Mouse (Mus musculus): ENCODE measurements around the gene Fam178b. TPM values are rescaled to one million over a fixed set of nuclear protein-coding genes. Genes with fewer than 3 reads are reported as not detected.

Gene Fam178b
- polyA plus RNA-seq, 1 experiment from 2014 or later = 0.15 TPM

GRCm38 (mm10) chr1:36615188-36615587 is 67.8 kb downstream of the Fam178b start:
- no peak overlapping the region for H3K4me3 ChIP-seq (replicated peaks)
- H3K4me1 ChIP-seq (replicated peaks) = no peaks in the 10 kb centered on the region
- H3K36me3 ChIP-seq = no peaks in the 10 kb centered on the region
- H3K9ac ChIP-seq = no peak overlapping the region
- no peak overlapping the region for H3K4me2 ChIP-seq
- no peaks in the 10 kb centered on the region for H3K9me3 ChIP-seq (replicated peaks)
- H3K27ac ChIP-seq = no peak overlapping the region
- 84% methylated on average over 8 of the region's 8 CpGs for WGBS (ENCODE audit: insufficient replicate concordance)
- DNase-seq (no peak), ATAC-seq (ENCODE audit: low read depth) (no peak)
- 0 out of 2 replicates have a peak, but pooled peaks cover 3% of the 10 kb centered on the region for H3K27me3 ChIP-seq

GRCm38 (mm10) chr1:36614584-36614983 is 68.4 kb downstream of the Fam178b start:
- H3K27ac ChIP-seq = no peak overlapping the region
- 0 out of 2 replicates have a peak, but pooled peaks cover 3% of the 10 kb centered on the region for H3K27me3 ChIP-seq
- no peaks in the 10 kb centered on the region for H3K36me3 ChIP-seq
- H3K9me3 ChIP-seq (replicated peaks) = no peaks in the 10 kb centered on the region
- no peak overlapping the region for H3K9ac ChIP-seq
- DNase-seq = no peak
- H3K4me1 ChIP-seq (replicated peaks) = no peaks in the 10 kb centered on the region
- ATAC-seq (ENCODE audit: low read depth) = no peak
- H3K4me2 ChIP-seq = no peak overlapping the region
- WGBS (ENCODE audit: insufficient replicate concordance) = 47% methylated on average over 1 of the region's 1 CpGs
- no peak overlapping the region for H3K4me3 ChIP-seq (replicated peaks)

GRCm38 (mm10) chr1:36613374-36613895 is 69.5 kb downstream of the Fam178b start:
- H3K27ac ChIP-seq = no peak overlapping the region
- no peaks in the 10 kb centered on the region for H3K4me1 ChIP-seq (replicated peaks)
- H3K9me3 ChIP-seq (replicated peaks) = no peaks in the 10 kb centered on the region
- ATAC-seq (ENCODE audit: low read depth) (no peak), DNase-seq (no peak)
- H3K4me2 ChIP-seq = no peak overlapping the region
- H3K36me3 ChIP-seq = no peaks in the 10 kb centered on the region
- 74% methylated on average over 10 of the region's 10 CpGs for WGBS (ENCODE audit: insufficient replicate concordance)
- H3K4me3 ChIP-seq (replicated peaks) = no peak overlapping the region
- H3K9ac ChIP-seq = no peak overlapping the region
- H3K27me3 ChIP-seq = 0 out of 2 replicates have a peak, but pooled peaks cover 3% of the 10 kb centered on the region

- Histone ChIP-seq H3K27ac (no peak overlapping the region), H3K9ac (no peak overlapping the region), H3K36me3 (no peaks in the 10 kb centered on the region), H3K9me3 (replicated peaks) (no peaks in the 10 kb centered on the region), H3K27me3 (no peaks in the 10 kb centered on the region), H3K4me3 (replicated peaks) (no peak overlapping the region), H3K4me2 (no peak overlapping the region), H3K4me1 (replicated peaks) (no peaks in the 10 kb centered on the region)
- no peak for DNase-seq
- WGBS (ENCODE audit: insufficient replicate concordance) = 77% methylated on average over 6 of the region's 6 CpGs
- ATAC-seq (ENCODE audit: low read depth) = no peak
Measured at GRCm38 (mm10) chr1:36612362-36612761, 70.6 kb downstream of the Fam178b start.

- Histone ChIP-seq H3K9ac (no peak overlapping the region), H3K4me3 (replicated peaks) (no peak overlapping the region), H3K27ac (no peak overlapping the region), H3K27me3 (no peaks in the 10 kb centered on the region), H3K4me1 (replicated peaks) (no peaks in the 10 kb centered on the region), H3K4me2 (no peak overlapping the region), H3K9me3 (replicated peaks) (no peaks in the 10 kb centered on the region), H3K36me3 (no peaks in the 10 kb centered on the region)
- WGBS (ENCODE audit: insufficient replicate concordance) = 70% methylated on average over 13 of the region's 13 CpGs
- ATAC-seq (ENCODE audit: low read depth) = no peak
- DNase-seq = no peak
Measured at GRCm38 (mm10) chr1:36611449-36612123, 71.4 kb downstream of the Fam178b start.

GRCm38 (mm10) chr1:36608211-36608610 is 74.8 kb downstream of the Fam178b start:
- Histone ChIP-seq H3K36me3 (no peaks in the 10 kb centered on the region), H3K4me2 (no peak overlapping the region), H3K27ac (no peak overlapping the region), H3K9me3 (replicated peaks) (no peaks in the 10 kb centered on the region), H3K27me3 (no peaks in the 10 kb centered on the region), H3K4me3 (replicated peaks) (no peak overlapping the region), H3K9ac (no peak overlapping the region), H3K4me1 (replicated peaks) (no peaks in the 10 kb centered on the region)
- 59% methylated on average over 4 of the region's 4 CpGs for WGBS (ENCODE audit: insufficient replicate concordance)
- DNase-seq (no peak), ATAC-seq (ENCODE audit: low read depth) (no peak)

GRCm38 (mm10) chr1:36606951-36607350 is 76.0 kb downstream of the Fam178b start:
- Histone ChIP-seq H3K4me1 (replicated peaks) (no peaks in the 10 kb centered on the region), H3K36me3 (no peaks in the 10 kb centered on the region), H3K27me3 (no peaks in the 10 kb centered on the region), H3K9me3 (replicated peaks) (no peaks in the 10 kb centered on the region), H3K27ac (no peak overlapping the region), H3K9ac (no peak overlapping the region), H3K4me3 (replicated peaks) (no peak overlapping the region), H3K4me2 (no peak overlapping the region)
- 65% methylated on average over 7 of the region's 7 CpGs for WGBS (ENCODE audit: insufficient replicate concordance)
- ATAC-seq (ENCODE audit: low read depth) = no peak
- DNase-seq = no peak

- Histone ChIP-seq H3K4me3 (replicated peaks) (no peak overlapping the region), H3K4me2 (no peak overlapping the region), H3K27ac (no peak overlapping the region), H3K9me3 (replicated peaks) (no peaks in the 10 kb centered on the region), H3K9ac (no peak overlapping the region), H3K27me3 (no peaks in the 10 kb centered on the region), H3K4me1 (replicated peaks) (no peaks in the 10 kb centered on the region), H3K36me3 (no peaks in the 10 kb centered on the region)
- ATAC-seq (ENCODE audit: low read depth) (no peak), DNase-seq (no peak)
- 54% methylated on average over 12 of the region's 12 CpGs for WGBS (ENCODE audit: insufficient replicate concordance)
Measured at GRCm38 (mm10) chr1:36604254-36605156, 78.5 kb downstream of the Fam178b start.

GRCm38 (mm10) chr1:36603361-36603760 is 79.6 kb downstream of the Fam178b start:
- ATAC-seq (ENCODE audit: low read depth) (no peak), DNase-seq (no peak)
- no peak overlapping the region for H3K4me3 ChIP-seq (replicated peaks)
- H3K27me3 ChIP-seq = no peaks in the 10 kb centered on the region
- H3K9ac ChIP-seq = no peak overlapping the region
- no peaks in the 10 kb centered on the region for H3K9me3 ChIP-seq (replicated peaks)
- H3K4me2 ChIP-seq = no peak overlapping the region
- 69% methylated on average over 9 of the region's 9 CpGs for WGBS (ENCODE audit: insufficient replicate concordance)
- H3K27ac ChIP-seq = no peak overlapping the region
- no peaks in the 10 kb centered on the region for H3K4me1 ChIP-seq (replicated peaks)
- no peaks in the 10 kb centered on the region for H3K36me3 ChIP-seq

- Histone ChIP-seq H3K9ac (no peak overlapping the region), H3K4me2 (no peak overlapping the region), H3K9me3 (replicated peaks) (no peaks in the 10 kb centered on the region), H3K36me3 (no peaks in the 10 kb centered on the region), H3K27me3 (no peaks in the 10 kb centered on the region), H3K4me3 (replicated peaks) (no peak overlapping the region), H3K27ac (no peak overlapping the region), H3K4me1 (replicated peaks) (no peaks in the 10 kb centered on the region)
- no peak for DNase-seq
- 41% methylated on average over 4 of the region's 4 CpGs for WGBS (ENCODE audit: insufficient replicate concordance)
- no peak for ATAC-seq (ENCODE audit: low read depth)
Measured at GRCm38 (mm10) chr1:36602271-36602670, 80.7 kb downstream of the Fam178b start.

GRCm38 (mm10) chr1:36598411-36598810 is 84.6 kb downstream of the Fam178b start:
- Histone ChIP-seq H3K9ac (no peak overlapping the region), H3K4me3 (replicated peaks) (no peak overlapping the region), H3K9me3 (replicated peaks) (no peaks in the 10 kb centered on the region), H3K27ac (no peak overlapping the region), H3K4me2 (no peak overlapping the region), H3K4me1 (replicated peaks) (peaks cover 6% of the 10 kb centered on the region), H3K27me3 (no peaks in the 10 kb centered on the region), H3K36me3 (no peaks in the 10 kb centered on the region)
- DNase-seq = no peak
- no peak for ATAC-seq (ENCODE audit: low read depth)
- 52% methylated on average over 2 of the region's 2 CpGs for WGBS (ENCODE audit: insufficient replicate concordance)
